Mouse (Mus musculus) kidney, adult 8-10 months (tissue): ENCODE measurements around the gene Olfr1424.
"Not testable (repeated sequence)": the region's sequence is repeated elsewhere in the genome, so short reads cannot be mapped to it uniquely, and the experiment has no call there.

Experiments used
- DNase-seq, 2 experiments: peaks; one replicate each; pipeline ENCODE4 v3.0.0; 2022

The Olfr1424 gene

DNA sequence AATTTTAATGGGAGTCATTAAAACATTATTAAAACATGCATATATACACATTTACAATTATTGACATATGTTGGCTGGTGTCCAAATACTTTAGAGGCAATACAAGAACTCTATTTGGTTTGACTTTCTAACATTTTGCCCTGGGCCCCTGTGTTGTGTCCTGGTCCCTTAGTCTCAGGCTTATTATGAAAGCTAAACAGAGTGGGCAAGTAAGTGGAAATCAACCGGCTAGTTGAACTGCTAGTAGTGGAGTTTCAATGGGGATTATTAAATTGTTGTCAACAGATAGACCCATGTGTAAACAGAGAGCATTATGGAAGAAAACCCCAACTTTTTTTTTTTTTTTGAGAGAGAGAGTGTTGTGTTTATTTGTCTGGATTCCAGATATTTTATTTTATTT, at the start of gene Olfr1424:
TSS of gene Olfr1424 (minus strand) at position 101 of the 400 bp plus-strand sequence.
- not testable (repeated sequence) for DNase-seq

DNA sequence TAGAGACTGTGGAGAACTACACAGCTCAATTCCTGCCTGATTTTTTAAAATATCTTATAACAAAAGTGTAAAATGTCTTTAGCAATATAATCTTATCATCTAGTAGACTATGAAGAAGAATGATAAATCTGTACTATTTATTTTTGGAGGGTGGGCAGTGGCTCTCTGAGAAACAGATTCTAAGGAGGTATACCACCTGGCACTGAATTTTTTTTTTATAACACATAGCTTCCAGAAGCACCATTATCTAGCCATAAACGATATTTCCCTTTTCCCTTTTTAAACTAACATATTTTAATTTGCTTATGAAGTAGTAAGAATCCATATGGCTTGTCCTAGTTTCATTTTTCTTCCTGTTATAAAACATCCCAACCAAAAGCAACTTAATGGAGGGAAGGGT, 42.1 kb upstream of the Olfr1424 start:
- DNase-seq = no peak

DNA sequence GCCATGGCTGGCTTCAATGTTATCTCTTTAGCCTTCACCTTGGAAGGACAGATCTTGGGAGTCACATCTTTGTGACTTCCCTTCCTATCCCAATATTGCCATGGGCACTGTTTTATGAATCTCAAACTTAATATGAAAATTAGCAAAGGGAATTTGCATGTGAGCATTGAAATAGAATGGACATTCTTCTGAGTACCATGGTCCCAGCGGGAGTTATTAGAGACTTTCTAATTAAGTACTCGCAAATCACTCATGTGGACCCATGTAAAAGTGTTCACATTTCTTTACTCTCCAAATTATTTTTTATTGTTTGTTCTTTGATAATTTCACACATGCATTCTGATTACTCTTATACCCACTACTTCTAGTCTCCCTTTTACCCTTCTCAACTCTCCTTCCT, 40.8 kb upstream of the Olfr1424 start, which contains the start of gene Olfr1427:
TSS of gene Olfr1427 (minus strand) at position 101 of the 400 bp plus-strand sequence.
- DNase-seq = no peak

DNA sequence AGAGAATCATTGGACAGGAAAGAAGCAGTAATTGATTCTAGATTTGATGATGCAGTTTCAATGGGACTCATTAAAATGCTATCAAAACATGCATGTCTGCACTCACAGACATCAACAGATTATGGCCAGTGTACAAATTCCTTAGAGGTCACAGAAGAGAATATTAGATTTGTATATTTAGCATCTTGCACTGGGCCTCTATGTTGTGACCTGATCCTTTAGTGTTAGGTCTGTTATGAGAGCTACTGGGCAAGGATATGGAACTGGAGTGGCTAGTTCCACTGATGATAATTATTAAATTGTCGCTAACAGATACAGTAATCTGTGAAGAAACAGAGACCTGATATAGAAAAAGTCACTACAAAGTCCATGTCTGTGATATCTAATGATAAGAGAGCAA, 29.4 kb upstream of the Olfr1424 start, which contains the start of gene Olfr1426:
TSS of gene Olfr1426 (minus strand) at position 101 of the 400 bp plus-strand sequence.
- no peak for DNase-seq

DNA sequence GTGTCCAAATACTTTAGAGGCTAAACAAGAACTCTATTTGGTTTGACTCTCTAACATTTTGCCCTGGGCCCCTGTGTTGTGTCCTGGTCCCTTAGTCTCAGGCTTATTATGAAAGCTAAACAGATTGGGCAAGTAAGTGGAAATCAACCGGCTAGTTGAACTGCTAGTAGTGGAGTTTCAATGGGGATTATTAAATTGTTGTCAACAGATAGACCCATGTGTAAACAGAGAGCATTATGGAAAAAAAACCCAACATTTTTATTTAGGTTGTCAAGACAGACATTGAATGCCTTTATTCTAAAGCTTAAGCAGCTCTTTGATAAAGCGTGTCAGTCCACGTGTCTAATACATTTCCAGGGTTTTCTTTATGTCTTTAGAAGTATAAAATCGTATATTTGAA, 15.1 kb upstream of the Olfr1424 start, which contains the start of gene Olfr1425:
TSS of gene Olfr1425 (minus strand) at position 101 of the 400 bp plus-strand sequence.
- not testable (repeated sequence) for DNase-seq

DNA sequence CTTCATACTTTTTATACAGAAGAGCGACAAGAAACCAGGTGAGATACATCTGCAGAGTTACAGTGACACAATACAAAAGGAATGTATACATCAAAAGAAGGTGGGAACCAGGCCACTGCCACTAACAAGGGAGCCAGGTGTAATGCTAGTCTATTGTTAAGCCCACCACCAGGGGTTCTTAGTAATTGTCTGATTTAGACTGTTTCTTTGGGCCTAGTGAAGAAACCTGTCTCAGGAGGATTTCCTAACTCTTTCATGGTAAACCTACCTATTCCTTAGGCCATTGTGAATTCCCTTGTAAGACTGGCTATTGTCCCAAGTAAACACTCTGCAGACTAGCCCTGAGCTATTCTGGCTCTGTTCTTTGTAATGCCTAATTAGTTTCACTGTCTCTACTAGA, 7.1 kb upstream of the Olfr1424 start:
- DNase-seq = peak in 1 of 2 experiments; percentile 13

DNA sequence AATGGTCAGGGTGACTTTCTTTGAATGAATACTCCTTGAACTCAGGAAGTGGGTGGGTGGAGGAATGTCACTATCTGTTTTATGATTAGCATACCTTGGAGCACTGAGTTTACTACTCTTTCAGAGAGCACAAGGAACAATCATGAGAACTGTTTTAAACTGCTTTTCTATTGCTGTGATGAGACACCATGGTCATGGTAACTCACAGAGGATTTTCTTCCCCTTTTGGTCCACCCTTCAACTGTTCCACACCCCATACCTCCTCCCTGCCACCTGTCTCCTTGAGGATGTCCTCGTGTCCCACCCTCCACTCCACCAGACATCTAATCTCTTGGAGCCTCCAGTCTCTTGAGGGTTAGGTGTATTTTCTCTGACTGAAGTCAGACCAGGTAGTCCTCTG, 5.3 kb upstream of the Olfr1424 start:
- DNase-seq = not testable (repeated sequence)

DNA sequence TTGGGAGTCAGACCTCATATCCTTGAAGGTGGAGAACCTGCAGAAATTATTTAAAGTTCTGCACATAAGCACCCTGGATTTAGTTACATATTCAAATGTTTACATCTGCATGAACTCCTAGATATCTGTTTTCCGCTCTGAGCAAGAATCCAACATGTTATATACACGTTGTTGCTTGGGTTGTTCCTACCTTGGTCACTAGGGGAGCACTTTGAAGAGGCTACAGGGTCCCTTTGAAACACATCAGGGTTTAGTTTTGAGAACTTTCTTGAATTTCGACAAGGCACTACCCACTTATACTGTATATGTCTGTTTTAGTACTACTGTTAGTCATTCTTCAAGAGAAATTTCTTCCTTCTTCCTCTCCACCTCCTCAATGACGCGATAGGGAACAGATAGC, 19.3 kb downstream of the Olfr1424 start:
- no peak for DNase-seq

DNA sequence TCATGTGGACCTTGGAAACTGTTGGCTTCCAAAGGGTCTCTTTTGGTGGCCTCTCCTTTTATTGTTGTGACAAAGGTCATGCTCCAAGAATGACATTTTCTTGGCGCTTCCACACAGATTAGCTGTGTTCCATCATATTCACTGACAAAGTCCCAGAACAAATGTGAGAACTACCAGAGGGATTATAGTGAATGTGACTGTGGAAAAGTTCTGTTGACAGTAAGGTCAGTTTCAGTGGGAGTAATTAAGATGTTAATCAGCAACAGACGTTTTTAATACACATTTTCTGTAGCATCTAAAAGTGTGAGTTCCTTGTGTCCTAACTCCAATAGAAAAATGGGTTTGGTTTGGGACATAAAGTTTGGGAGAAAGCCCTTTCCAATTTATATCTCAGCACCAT, 21.3 kb downstream of the Olfr1424 start, which contains the start of gene Olfr1423:
TSS of gene Olfr1423 (minus strand) at position 101 of the 400 bp plus-strand sequence.
- no peak for DNase-seq

DNA sequence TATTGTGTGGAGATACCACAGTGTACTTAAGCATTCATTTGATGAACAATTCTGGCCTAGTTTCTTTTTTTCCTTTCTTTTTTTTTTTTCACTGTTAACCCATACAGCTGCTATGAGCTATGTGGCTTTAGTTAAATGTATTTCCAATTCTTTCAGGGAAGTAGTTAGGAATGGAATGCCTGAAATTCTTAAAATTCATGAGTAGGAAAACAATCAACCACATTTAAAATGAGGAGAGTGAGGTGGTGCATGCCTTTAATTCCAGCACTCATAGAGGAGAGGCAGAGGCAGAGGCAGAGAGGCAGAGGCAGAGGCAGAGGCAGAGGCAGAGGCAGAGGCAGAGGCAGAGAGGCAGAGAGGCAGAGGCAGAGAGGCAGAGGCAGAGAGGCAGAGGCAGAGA, 24.8 kb downstream of the Olfr1424 start:
- no peak for DNase-seq

DNA sequence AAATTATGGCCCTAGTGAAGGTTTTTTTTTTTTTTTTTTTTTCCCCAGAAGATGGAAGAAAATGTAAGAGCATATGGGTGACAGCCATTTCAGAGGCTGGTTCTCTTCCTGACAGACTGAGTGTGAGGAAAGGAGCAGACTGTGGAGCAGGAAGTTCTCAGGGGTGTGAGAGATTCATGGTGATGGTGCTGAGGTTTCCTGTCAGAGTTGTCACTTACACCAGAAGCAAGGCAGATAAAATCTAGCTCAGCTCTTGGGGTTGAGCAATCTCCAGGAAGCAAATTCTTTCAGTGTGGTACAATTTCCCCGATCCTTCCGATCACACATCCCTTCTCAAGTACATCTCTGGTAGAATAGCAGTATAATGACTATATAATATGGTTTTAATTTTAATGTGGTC, 35.9 kb downstream of the Olfr1424 start:
- no peak for DNase-seq

DNA sequence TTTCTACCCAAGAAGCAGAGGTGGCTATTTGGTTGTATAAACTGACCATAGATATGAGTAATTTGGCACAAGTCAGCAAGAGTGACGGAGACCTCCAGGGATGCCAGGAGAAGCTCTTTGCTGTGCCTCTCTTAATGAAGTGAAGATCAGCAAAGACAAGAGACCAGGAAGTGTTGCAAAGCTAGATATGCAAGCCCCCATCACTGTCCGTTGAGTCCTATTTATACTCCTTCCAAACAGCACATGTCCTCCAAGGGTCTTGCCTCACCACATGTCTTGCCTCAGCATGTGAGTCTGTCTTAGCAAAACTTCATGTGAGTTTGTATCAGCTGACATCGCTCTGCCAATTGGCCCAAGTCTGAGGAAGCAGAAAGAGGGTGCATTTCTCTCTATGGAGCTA, 37.1 kb downstream of the Olfr1424 start:
- no peak for DNase-seq

DNA sequence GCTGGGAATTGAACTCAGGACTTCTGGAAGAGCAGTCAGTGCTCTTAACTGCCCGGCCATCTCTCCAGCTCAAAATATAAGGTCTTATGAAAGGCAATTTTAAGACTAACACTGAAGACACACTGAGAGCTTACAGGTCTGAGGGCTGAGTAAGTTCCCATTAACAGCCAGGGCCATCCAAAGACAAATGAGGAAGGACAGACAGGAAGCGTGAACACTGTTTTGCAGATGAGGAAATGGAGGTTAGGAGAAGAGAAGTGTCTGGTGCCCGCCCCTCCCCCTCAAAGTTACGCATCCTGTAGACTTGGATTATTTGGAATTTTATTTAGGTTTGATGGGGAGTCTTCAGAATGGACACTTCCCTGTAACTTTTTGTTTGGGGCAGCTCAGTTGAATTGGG, 38.3 kb downstream of the Olfr1424 start:
- no peak for DNase-seq

DNA sequence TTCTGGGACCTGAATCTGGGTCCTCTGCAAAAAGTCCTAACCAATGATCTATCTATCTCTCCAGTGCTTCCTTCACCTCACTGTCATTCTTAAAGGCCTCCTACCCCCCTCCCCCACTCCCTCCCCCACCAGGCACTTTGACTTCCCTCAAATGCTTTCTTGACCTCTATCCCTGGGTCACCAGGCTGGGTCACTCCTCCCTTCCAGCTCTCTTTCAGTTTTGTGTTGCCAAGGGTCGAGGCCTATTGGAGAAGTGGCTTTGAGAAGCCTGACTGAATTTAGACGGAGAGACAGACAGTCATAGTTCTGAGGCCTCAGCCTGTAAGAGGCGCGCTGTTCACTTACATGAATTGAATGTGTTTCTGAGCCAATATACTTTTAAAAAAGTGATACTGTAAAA, 46.3 kb downstream of the Olfr1424 start:
- DNase-seq = no peak

DNA sequence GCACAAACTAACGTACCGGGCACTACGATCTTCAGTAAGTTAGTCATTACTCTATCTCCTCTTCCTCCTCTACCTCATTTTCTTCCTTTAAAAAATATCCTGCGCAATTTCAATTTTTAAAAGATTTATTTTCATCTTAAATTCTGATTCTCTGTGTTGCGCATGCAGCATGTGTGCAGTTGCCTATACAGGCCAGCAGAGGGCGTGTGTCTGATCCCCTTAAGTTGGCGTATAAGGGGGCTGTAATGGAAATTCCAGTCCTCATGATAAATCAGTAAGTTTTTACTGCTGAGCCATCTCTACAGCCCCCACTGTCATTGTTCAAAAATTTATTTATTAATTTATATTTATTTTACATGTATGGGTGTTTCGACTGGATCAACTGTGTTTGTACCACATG, 46.8 kb downstream of the Olfr1424 start:
- DNase-seq = no peak

DNA sequence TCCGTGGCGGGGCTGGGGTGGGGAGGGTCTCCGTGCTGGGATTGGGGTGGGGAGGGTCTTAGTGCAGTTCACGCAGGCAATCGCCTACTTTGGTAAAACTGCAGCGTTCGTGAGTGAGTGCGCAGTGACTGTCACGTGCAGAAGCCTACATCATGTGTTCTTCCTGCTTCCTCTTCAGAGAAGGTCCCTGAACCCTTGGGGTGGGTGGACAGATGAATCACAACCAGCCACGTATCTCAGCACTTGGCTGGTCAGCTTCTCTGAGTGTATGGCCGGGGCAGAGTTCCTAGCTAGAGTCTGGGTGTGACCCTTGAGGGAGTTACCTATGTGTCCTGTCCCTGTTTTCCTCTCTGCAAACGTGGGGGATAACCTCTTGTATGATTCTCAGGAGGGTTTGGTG, 49.3 kb downstream of the Olfr1424 start:
- DNase-seq = peak; percentile 48 to 53

DNA sequence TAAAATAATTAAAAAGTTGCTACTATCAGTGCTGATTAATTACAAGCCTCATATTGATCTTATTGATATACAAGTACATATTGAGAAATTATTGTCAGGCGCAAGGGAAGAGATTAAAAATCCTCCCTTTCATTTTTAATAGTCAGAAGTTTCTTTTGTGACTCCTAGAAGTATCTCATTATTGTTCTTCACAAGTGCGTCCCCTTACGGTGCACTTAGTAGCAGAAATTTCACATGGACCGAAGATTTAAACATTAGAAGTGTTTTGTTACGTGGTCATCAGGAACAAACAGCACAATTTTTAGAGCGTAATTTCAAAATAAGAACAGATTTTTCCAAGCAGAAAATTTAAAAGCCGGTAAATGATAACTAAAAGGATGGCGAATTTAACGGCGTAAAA, 49.9 kb downstream of the Olfr1424 start:
- DNase-seq = no peak

DNA sequence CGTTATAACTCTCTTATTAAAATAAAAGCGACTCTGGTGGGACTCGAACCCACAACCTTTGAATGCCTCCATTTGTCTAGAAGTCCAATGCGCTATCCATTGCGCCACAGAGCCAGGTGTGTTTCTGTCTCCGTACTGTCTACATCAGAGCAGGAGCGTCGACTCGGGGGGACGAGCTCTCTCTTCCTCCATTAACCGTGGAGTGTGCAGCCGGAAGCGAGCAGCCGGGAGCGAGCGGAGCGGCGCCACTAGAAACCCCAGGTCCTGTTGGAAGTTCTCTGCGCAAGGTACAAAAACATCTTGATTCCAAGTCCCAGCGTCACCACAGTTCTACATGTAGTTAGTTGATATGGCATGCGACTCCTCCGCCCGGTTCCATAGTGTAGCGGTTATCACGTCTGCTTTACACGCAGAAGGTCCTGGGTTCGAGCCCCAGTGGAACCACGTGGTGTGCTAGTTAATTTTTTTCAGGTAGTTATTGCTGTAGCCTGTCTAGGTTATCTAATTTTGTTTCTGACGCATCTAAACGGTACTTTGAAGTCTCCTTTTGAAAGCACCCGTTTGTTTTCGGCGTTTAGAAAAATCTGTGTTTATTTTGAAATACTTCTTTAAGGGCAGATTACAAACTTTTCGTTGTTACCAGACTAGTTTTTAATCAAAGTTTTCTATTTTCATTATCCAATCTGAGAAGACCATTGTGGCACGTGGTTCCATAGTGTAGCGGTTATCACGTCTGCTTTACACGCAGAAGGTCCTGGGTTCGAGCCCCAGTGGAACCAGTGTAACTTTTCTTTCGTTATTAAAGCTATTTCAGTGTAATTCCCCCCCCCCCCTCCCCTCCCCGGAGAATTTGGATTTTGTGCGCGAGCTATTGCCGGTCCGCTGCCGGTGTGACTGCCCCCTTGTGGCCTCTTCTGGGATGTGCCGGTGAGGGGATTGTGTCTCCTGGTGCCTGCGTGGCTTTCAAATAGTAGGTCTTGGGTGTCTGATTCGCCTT, 50.6 kb downstream of the Olfr1424 start:
- DNase-seq = peak; percentile 87 to 88

DNA sequence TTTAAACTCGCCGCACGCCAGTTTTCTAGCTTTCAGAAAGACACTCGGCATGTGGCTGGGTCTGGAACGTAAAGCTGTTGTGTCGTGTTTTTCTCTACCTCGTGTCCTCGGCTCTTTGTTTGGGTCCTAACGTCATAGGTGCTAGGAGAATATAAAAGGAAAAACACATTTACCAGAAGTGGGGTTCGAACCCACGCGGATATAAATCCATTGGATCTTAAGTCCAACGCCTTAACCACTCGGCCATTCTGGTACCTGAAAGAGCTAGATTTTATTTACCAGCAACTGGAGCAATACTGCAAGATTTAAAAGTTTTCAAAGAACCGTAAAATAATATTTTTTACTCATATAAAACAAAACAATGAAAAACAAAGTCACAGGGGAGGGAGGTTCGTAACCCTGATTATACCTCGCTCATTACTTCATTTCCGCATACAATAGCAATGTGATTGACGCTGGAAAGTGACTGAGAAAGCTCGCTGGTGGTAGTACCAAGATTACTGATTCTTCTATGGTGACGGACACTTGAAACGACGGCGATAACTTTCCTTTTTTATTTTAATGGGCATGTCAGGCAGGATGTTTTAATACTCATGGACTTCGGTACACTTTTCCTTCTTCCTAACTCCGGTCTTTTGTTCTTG, 51.4 kb downstream of the Olfr1424 start:
- peak; percentile 75 to 87 for DNase-seq

DNA sequence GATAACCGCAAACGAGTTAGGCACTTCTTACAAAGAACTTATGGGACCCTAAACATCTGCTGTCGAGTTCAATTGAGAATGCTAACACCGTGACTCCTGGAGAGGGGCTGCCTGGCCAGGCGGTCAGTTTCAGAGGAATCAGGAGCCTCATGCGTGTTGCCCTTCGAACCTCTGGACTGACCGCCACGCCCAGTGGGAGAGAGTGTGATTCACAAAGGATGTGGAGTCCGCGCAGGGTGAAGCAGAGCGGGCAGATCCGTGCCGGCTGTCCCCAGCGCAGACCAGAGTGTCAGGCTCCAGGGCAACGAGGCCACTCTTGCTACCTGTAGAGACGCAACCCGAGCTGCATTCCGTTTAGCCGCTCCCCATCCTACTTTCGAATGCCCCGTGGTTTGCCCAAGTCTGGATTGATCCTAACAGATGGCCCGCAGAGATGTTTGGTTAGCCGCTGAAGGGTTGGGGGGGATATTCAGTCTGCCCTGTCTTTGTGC, 52.2 kb downstream of the Olfr1424 start:
- peak; percentile 76 to 80 for DNase-seq

DNA sequence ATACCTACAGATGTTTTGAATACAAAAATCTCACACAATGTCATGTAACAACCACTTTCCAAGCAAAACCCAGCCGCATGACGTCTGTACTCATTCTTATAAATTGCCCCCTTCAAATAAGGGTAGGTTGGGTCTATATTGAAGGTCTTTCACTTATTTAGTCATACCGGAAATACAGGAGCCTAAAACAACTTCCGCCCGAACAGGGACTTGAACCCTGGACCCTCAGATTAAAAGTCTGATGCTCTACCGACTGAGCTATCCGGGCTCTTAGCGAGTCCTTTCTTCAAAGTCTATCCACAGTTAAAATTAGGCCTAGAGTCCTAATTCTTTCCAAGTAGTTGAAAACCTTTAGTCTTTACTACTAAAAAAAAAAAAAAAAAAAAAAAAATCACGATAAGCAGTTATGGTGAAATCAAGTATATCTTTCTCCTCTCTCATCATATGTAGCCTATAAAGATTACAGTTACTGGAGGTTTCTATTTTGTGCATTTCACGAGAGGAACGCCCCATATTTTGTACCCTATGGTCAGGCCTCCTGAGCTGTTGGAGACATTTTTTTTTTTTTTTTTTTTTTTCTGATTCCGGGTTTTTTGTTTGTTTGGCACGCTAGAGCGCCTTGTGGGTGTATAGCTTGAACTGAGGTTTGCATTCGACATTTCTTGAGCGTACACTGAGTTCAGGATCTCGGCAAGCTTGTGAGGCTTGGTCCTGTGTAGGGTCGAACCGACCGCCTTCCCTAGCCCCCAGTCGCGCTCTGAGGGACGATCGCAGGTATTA, 52.8 kb downstream of the Olfr1424 start:
- DNase-seq = peak; percentile 75 to 83
